ENCODE assay signal across 15 mouse cellular contexts in the genomic region with DNA sequence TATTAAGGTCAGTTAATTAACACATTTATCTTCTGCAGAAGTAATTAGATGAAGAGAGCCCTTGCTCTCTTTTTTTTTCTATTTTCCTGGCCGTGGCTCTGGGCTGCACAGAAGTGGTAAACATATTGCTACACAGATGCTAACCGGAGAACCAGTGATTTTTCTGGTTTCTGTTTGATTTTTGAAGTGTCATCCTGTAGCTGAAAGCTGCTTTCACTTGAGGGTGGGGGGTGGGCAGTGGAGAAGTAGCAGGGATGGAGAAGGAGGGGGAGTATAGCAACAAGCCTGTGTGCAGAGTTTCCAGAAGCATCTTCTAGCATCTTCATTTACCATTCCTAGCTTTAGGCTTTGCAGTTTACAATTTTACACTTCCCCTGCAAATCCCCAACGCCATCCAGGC.
DNase-seq lines count a peak whose midpoint lies in the region; ATAC-seq lines count a peak whose summit lies in the region.
"Had no signal": no experiment of that assay in that cellular context is flagged by ENCODE, and none has a peak within 500 bp of the region (broad histone marks: within the 10 kb centered on the region; RNA-seq: fewer than 3 reads in every experiment).

No protein-coding gene starts in this region.

- H3K27me3 ChIP-seq in forebrain, embryonic 15.5 days = no peaks in the 10 kb centered on the region
- no peaks in the 10 kb centered on the region for H3K27me3 ChIP-seq in forebrain, embryonic 10.5 days (ENCODE audit: poor library complexity, severe bottlenecking)
- no peaks in the 10 kb centered on the region for H3K27me3 ChIP-seq in midbrain, embryonic 14.5 days (ENCODE audit: control insufficient read depth, insufficient read depth, low read length)
- no peaks in the 10 kb centered on the region for H3K27me3 ChIP-seq in midbrain, embryonic 11.5 days (ENCODE audit: control insufficient read depth, insufficient read depth, low read length)
- no peaks in the 10 kb centered on the region for H3K27me3 ChIP-seq in neural tube, embryonic 14.5 days (ENCODE audit: control insufficient read depth, insufficient read depth, low read length)
- H3K27me3 ChIP-seq in heart, embryonic 11.5 days (ENCODE audit: control insufficient read depth, insufficient read depth, low read length) = no peaks in the 10 kb centered on the region
- H3K27me3 ChIP-seq: megakaryocyte, embryonic 14.5 days had no signal

- no peak overlapping the region for H3K27ac ChIP-seq in forebrain, embryonic 15.5 days (replicated peaks)
- H3K27ac ChIP-seq in forebrain, embryonic 10.5 days = no peak overlapping the region
- peak overlapping the region; percentile 43 for H3K27ac ChIP-seq in midbrain, embryonic 14.5 days (replicated peaks; ENCODE audit: low read depth, low read length)
- no peak overlapping the region for H3K27ac ChIP-seq in midbrain, embryonic 11.5 days (ENCODE audit: low read depth, low read length)
- H3K27ac ChIP-seq in neural tube, embryonic 14.5 days (ENCODE audit: low read depth, low read length) = no peak overlapping the region
- no peak overlapping the region for H3K27ac ChIP-seq in heart, embryonic 11.5 days (ENCODE audit: low read depth, low read length)

- DNase-seq in forebrain, embryonic 10.5 days (ENCODE audit: extremely low spot score, low spot score) = no peak
- no peak for DNase-seq in midbrain, embryonic 14.5 days
- DNase-seq in midbrain, embryonic 11.5 days (ENCODE audit: low spot score, missing footprints) = no peak
- peak; percentile 25 to 62 for DNase-seq in layer of hippocampus, adult 18-20 months (ENCODE audit: low spot score in 2 of 2)
- DNase-seq in thymus, postnatal 10 days (ENCODE audit: low spot score in 2 of 2) = no peak
- DNase-seq: B cell, adult 2 months; cerebellum, adult 2 months; kidney, adult 2 months; liver; lung, embryonic 14.5 days; retina, postnatal 1 day had no signal

- H3K4me2 ChIP-seq in forebrain, embryonic 15.5 days (replicated peaks) = no peak overlapping the region
- no peak overlapping the region for H3K4me2 ChIP-seq in midbrain, embryonic 14.5 days (ENCODE audit: low read length)
- no peak overlapping the region for H3K4me2 ChIP-seq in midbrain, embryonic 11.5 days
- H3K4me2 ChIP-seq in neural tube, embryonic 14.5 days (ENCODE audit: low read depth, low read length) = no peak overlapping the region
- no peak overlapping the region for H3K4me2 ChIP-seq in heart, embryonic 11.5 days
- H3K4me2 ChIP-seq: lung, embryonic 14.5 days had no signal

- peak; percentile 56 for ATAC-seq in forebrain, embryonic 15.5 days (replicated peaks)
- no peak for ATAC-seq in midbrain, embryonic 14.5 days (ENCODE audit: low FRiP score, low TSS enrichment)
- no peak for ATAC-seq in midbrain, embryonic 11.5 days (ENCODE audit: low FRiP score)
- 0 out of 2 replicates have a peak, but pooled peaks have one; percentile 45 for ATAC-seq in neural tube, embryonic 14.5 days (ENCODE audit: low read depth)
- no peak for ATAC-seq in heart, embryonic 11.5 days (replicated peaks; ENCODE audit: insufficient number of reproducible peaks, low FRiP score, low TSS enrichment)

- H3K4me1 ChIP-seq in forebrain, embryonic 15.5 days = peaks cover 9% of the 10 kb centered on the region; the same call in 1 of the 2 replicates
- H3K4me1 ChIP-seq in forebrain, embryonic 10.5 days = no peaks in the 10 kb centered on the region
- H3K4me1 ChIP-seq in midbrain, embryonic 14.5 days (ENCODE audit: control insufficient read depth, insufficient read depth, low read length) = no peaks in the 10 kb centered on the region
- no peaks in the 10 kb centered on the region for H3K4me1 ChIP-seq in midbrain, embryonic 11.5 days (ENCODE audit: control insufficient read depth, insufficient read depth, low read length)
- no peaks in the 10 kb centered on the region for H3K4me1 ChIP-seq in neural tube, embryonic 14.5 days (ENCODE audit: control insufficient read depth, insufficient read depth, low read length)
- H3K4me1 ChIP-seq in heart, embryonic 11.5 days (ENCODE audit: control insufficient read depth, insufficient read depth, low read length) = no peaks in the 10 kb centered on the region
- H3K4me1 ChIP-seq: megakaryocyte, embryonic 14.5 days had no signal

- WGBS in forebrain, embryonic 15.5 days = 59% methylated on average over 3 of the region's 3 CpGs
- WGBS in forebrain, embryonic 10.5 days = 90% methylated on average over 3 of the region's 3 CpGs
- WGBS in midbrain, embryonic 14.5 days = 50% methylated on average over 3 of the region's 3 CpGs
- WGBS in midbrain, embryonic 11.5 days = 85% methylated on average over 3 of the region's 3 CpGs
- WGBS in neural tube, embryonic 14.5 days = 58% methylated on average over 3 of the region's 3 CpGs
- 77% methylated on average over 3 of the region's 3 CpGs for WGBS in heart, embryonic 11.5 days (ENCODE audit: insufficient replicate concordance)

- H3K36me3 ChIP-seq in forebrain, embryonic 15.5 days = no peaks in the 10 kb centered on the region
- H3K36me3 ChIP-seq in forebrain, embryonic 10.5 days (replicated peaks) = no peaks in the 10 kb centered on the region
- no peaks in the 10 kb centered on the region for H3K36me3 ChIP-seq in midbrain, embryonic 14.5 days (ENCODE audit: control insufficient read depth, insufficient read depth, low read length)
- H3K36me3 ChIP-seq in midbrain, embryonic 11.5 days (ENCODE audit: control insufficient read depth, insufficient read depth, low read length) = no peaks in the 10 kb centered on the region
- no peaks in the 10 kb centered on the region for H3K36me3 ChIP-seq in neural tube, embryonic 14.5 days (ENCODE audit: control insufficient read depth, insufficient read depth, low read length)
- H3K36me3 ChIP-seq in heart, embryonic 11.5 days (ENCODE audit: control insufficient read depth, insufficient read depth, low read length) = no peaks in the 10 kb centered on the region

- H3K9me3 ChIP-seq in forebrain, embryonic 15.5 days = no peaks in the 10 kb centered on the region
- no peaks in the 10 kb centered on the region for H3K9me3 ChIP-seq in forebrain, embryonic 10.5 days
- H3K9me3 ChIP-seq in midbrain, embryonic 14.5 days (ENCODE audit: control insufficient read depth, low read length) = no peaks in the 10 kb centered on the region
- no peaks in the 10 kb centered on the region for H3K9me3 ChIP-seq in midbrain, embryonic 11.5 days (ENCODE audit: control insufficient read depth, low read length)
- no peaks in the 10 kb centered on the region for H3K9me3 ChIP-seq in neural tube, embryonic 14.5 days (ENCODE audit: control insufficient read depth, low read length)
- no peaks in the 10 kb centered on the region for H3K9me3 ChIP-seq in heart, embryonic 11.5 days (replicated peaks; ENCODE audit: control insufficient read depth, low read length)

- no peak overlapping the region for H3K4me3 ChIP-seq in forebrain, embryonic 15.5 days
- H3K4me3 ChIP-seq in forebrain, embryonic 10.5 days = no peak overlapping the region
- no peak overlapping the region for H3K4me3 ChIP-seq in midbrain, embryonic 14.5 days (replicated peaks; ENCODE audit: low read depth, low read length)
- H3K4me3 ChIP-seq in midbrain, embryonic 11.5 days (ENCODE audit: low read depth, low read length) = no peak overlapping the region
- no peak overlapping the region for H3K4me3 ChIP-seq in neural tube, embryonic 14.5 days (ENCODE audit: low read depth, low read length)
- H3K4me3 ChIP-seq in heart, embryonic 11.5 days (ENCODE audit: low read depth, low read length) = no peak overlapping the region
- H3K4me3 ChIP-seq: megakaryocyte, embryonic 14.5 days had no signal

- H3K9ac ChIP-seq in forebrain, embryonic 15.5 days (replicated peaks) = no peak overlapping the region
- H3K9ac ChIP-seq in midbrain, embryonic 14.5 days (replicated peaks; ENCODE audit: low read length) = no peak overlapping the region
- no peak overlapping the region for H3K9ac ChIP-seq in midbrain, embryonic 11.5 days (ENCODE audit: low read length)
- H3K9ac ChIP-seq in neural tube, embryonic 14.5 days (replicated peaks; ENCODE audit: low read depth, low read length) = no peak overlapping the region
- H3K9ac ChIP-seq in heart, embryonic 11.5 days (ENCODE audit: low read depth, low read length) = no peak overlapping the region
- H3K9ac ChIP-seq: lung, embryonic 14.5 days had no signal

Comparison
In these comparisons a context has a peak if more than half of its experiments do, and no peak if none do; other contexts are left out.
1. ATAC-seq: peak in forebrain, embryonic 15.5 days (single experiment) and neural tube, embryonic 14.5 days (single experiment); none in midbrain, embryonic 14.5 days (single experiment), midbrain, embryonic 11.5 days (single experiment) and heart, embryonic 11.5 days (single experiment).
2. DNase-seq: peak in layer of hippocampus, adult 18-20 months (2 of 2); none in forebrain, embryonic 10.5 days (single experiment), midbrain, embryonic 14.5 days (single experiment), midbrain, embryonic 11.5 days (single experiment) and thymus, postnatal 10 days (0 of 2).